Mouse (Mus musculus) kidney, adult 2 months (tissue): ENCODE measurements around the gene Arel1.

Source experiments
- CTCF ChIP-seq: fragments of 200-500 bp; conservative IDR thresholded peaks from 2 replicates; pipeline ENCODE4 v1.5.1; 2011; ENCODE audit warnings: low read depth, mild to moderate bottlenecking, control low read depth, low read length, moderate library complexity, mixed read lengths; ENCODE audit not compliant: insufficient read depth, insufficient read length
- POLR2A ChIP-seq: fragments of 200-500 bp; IDR thresholded peaks from one replicate; pipeline ENCODE4 v1.6.1; 2011; ENCODE audit warnings: low read depth, low read length, control low read depth

DNA sequence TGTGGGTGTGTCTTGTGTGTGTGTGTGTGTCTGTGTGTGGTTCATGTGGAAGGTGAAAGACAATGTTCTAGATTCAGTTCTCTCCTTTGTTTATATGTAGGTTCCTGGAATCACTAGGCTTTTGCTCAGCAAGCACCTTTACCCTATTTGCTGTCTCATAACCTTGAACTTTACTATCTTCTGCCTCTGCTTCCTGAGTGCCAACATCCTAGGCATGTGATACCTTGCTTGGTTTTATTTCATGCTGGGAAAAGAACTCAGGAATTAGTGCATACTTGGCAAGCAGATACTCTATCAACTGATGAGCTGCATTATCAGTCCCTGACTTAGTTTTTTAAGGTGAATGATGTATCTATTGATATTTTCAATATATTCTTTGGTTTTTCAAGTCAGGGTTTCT is 36.3 kb upstream of the Arel1 start:
- TF ChIP-seq CTCF (no peak), POLR2A (no peak)
